Mouse (Mus musculus) cerebellum, adult 2 months (tissue): Measurements from ENCODE around the gene Ccdc116.

ENCODE experiments used
- CTCF ChIP-seq: fragments of 200-500 bp; IDR thresholded peaks from 2 replicates; pipeline ENCODE4 v1.5.1; 2011; ENCODE audit warnings: low read depth, mild to moderate bottlenecking, control low read depth, low read length, moderate library complexity, borderline replicate concordance; ENCODE audit not compliant: insufficient read depth
- POLR2A ChIP-seq: fragments of 200-500 bp; IDR thresholded peaks from 2 replicates; pipeline ENCODE4 v1.6.1; 2011; ENCODE audit warnings: low read length, control low read depth, borderline replicate concordance; ENCODE audit not compliant: insufficient read depth

DNA sequence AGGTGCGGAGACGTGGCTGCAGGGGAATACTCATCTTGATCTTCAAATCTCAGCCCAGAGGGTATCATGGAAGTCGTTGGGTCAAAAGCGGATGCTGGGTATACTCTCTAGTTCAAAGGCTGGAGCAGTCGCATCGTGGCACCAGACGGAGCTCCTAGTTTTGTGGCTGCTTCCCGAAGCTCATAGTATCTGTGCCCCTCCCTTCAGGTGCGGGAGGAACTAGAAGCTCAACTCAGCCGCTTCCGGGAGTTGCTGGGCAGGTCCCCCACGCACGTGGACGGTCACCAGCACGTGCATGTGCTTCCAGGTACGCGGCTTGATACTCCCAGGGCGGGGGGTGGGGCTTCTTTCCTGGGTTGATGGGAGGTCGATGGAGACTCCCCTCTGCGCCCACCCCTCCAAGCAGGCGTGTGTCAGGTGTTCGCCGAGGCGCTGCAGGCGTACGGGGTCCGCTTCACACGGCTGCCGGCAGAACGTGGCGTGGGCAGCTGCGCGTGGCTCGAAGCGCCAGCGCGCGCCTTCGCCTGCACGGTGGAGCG lies 431 bp upstream of the Ccdc116 start:
- TF ChIP-seq POLR2A (no peak), CTCF (no peak)
